Mouse (Mus musculus): Measurements from ENCODE around the gene D630039A03Rik.

GRCm38 (mm10) chr4:57866088-57866487 lies 50.0 kb downstream of the D630039A03Rik start:
- no peak for TF ChIP-seq HCFC1 (IDR thresholded peaks at IDR 0.05; ENCODE audit: borderline replicate concordance, insufficient read depth, low read length)
- no peak for TF ChIP-seq ZNF384 (IDR thresholded peaks at IDR 0.05; ENCODE audit: low read depth, low read length)
- no peak for TF ChIP-seq ZC3H11A (IDR thresholded peaks at IDR 0.05; ENCODE audit: borderline replicate concordance, low read depth, low read length)
- TF ChIP-seq MAFK (IDR thresholded peaks at IDR 0.05; ENCODE audit: insufficient read depth, low read depth, low read length): no peak
- TF ChIP-seq CHD2 (IDR thresholded peaks at IDR 0.05; ENCODE audit: low read depth, low read length): no peak
